Mouse (Mus musculus) small intestine, adult 2 months (tissue): ENCODE results near the gene Gm49320.

ENCODE experiments used
- CTCF ChIP-seq: fragments of 200-500 bp; IDR thresholded peaks from 2 replicates; pipeline ENCODE4 v1.5.1; 2012; ENCODE audit warnings: low read depth, mild to moderate bottlenecking, control low read depth, inconsistent platforms, low read length, moderate library complexity, mixed read lengths; ENCODE audit not compliant: insufficient replicate concordance, insufficient read length; ENCODE audit errors: extremely low read depth
- POLR2A ChIP-seq: fragments of 200-500 bp; IDR thresholded peaks from 2 replicates; pipeline ENCODE4 v1.6.1; 2012; ENCODE audit warnings: low read depth, mild to moderate bottlenecking, control low read depth, inconsistent platforms, low read length, moderate library complexity

GRCm38 (mm10) chr8:4230612-4231351 is 7.9 kb upstream of the Gm49320 start:
- TF ChIP-seq CTCF (no peak), POLR2A (no peak)
